Mouse (Mus musculus): ENCODE measurements around the gene Actl10.

DNA sequence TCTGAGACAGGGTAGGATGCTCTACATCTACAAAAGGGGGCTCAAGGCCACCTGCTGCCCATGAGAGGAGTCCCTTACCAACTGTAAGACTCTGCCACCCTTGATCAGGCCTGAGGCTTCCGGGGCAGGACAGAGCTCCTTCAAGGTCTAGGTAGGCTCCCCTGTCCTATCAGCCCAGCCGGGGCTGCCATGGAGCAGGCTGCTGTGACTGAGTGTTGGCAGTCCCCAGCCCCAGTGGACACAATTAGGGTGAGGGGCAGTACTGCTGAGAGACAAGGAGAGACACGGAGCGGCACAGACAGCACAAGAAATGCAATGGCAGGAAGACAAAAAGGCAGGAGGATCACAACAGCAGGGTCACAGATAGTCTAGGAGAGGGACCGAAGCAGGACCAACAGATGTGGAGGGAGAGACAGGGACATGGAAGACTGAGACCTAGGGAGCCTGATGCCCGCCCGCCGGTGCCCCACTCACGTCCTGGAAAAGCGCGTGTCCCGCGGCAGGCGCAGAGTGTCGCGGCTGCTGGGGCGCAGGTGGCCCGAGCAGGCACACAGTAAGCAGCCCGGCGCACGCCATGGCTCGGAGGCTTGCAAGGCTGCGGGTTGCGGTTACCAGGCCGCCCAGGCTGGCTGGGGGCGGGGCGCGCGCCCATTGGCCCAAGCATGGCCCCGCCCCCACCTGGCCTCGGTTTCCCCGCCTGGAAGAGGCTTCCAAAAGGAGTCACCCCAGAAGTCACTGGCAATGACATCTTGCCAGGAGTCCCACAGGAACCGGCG lies 6.9 kb downstream of the Actl10 start, which contains the start of gene Necab3:
- TF ChIP-seq EP300 (IDR thresholded peaks at IDR 0.05) (no peak), CTCF (IDR thresholded peaks at IDR 0.05) (no peak)
